Mouse (Mus musculus): ENCODE results near the gene Camk1d. TPM values are rescaled to one million over a fixed set of nuclear protein-coding genes. Genes with fewer than 3 reads are reported as not detected.

Camk1d gene
- polyA plus RNA-seq, 1 experiment from 2014 or later: 8.8 TPM

GRCm38 (mm10) chr2:5370591-5370990 is 343.7 kb downstream of the Camk1d start:
- no peaks in the 10 kb centered on the region for H3K36me3 ChIP-seq (ENCODE audit: inconsistent target)
- H3K4me3 ChIP-seq (ENCODE audit: inconsistent target): no peak overlapping the region
- 96% methylated on average over 3 of the region's 3 CpGs for WGBS (ENCODE audit: missing documents)
- no peak overlapping the region for H3K27ac ChIP-seq
- no peaks in the 10 kb centered on the region for H3K79me2 ChIP-seq (ENCODE audit: inconsistent target)

GRCm38 (mm10) chr2:5363836-5364235 is 350.5 kb downstream of the Camk1d start:
- WGBS (ENCODE audit: missing documents): 77% methylated on average over 5 of the region's 5 CpGs
- no peaks in the 10 kb centered on the region for H3K36me3 ChIP-seq (ENCODE audit: inconsistent target)
- no peak overlapping the region for H3K4me3 ChIP-seq (ENCODE audit: inconsistent target)
- no peaks in the 10 kb centered on the region for H3K79me2 ChIP-seq (ENCODE audit: inconsistent target)
- no peak overlapping the region for H3K27ac ChIP-seq

GRCm38 (mm10) chr2:5358049-5358448 is 356.3 kb downstream of the Camk1d start:
- Histone ChIP-seq H3K27ac (no peak overlapping the region), H3K79me2 (ENCODE audit: inconsistent target) (no peaks in the 10 kb centered on the region), H3K4me3 (ENCODE audit: inconsistent target) (no peak overlapping the region), H3K36me3 (ENCODE audit: inconsistent target) (no peaks in the 10 kb centered on the region)
- WGBS (ENCODE audit: missing documents): 98% methylated on average over 5 of the region's 5 CpGs

- WGBS (ENCODE audit: missing documents): 95% methylated on average over 4 of the region's 4 CpGs
- H3K36me3 ChIP-seq (ENCODE audit: inconsistent target): no peaks in the 10 kb centered on the region
- no peaks in the 10 kb centered on the region for H3K79me2 ChIP-seq (ENCODE audit: inconsistent target)
Measured at GRCm38 (mm10) chr2:5357056-5357455, 357.3 kb downstream of the Camk1d start.

GRCm38 (mm10) chr2:5352821-5353522 is 361.3 kb downstream of the Camk1d start:
- 94% methylated on average over 13 of the region's 13 CpGs for WGBS (ENCODE audit: missing documents)
- Histone ChIP-seq H3K79me2 (ENCODE audit: inconsistent target) (no peaks in the 10 kb centered on the region), H3K4me3 (ENCODE audit: inconsistent target) (no peak overlapping the region), H3K36me3 (ENCODE audit: inconsistent target) (no peaks in the 10 kb centered on the region), H3K27ac (no peak overlapping the region)

More at GRCm38 (mm10) chr2:5357056-5357455, 357.3 kb downstream of the Camk1d start:
- H3K27ac ChIP-seq: no peak overlapping the region
- no peak overlapping the region for H3K4me3 ChIP-seq (ENCODE audit: inconsistent target)

- WGBS (ENCODE audit: missing documents): 86% methylated on average over 9 of the region's 9 CpGs
- Histone ChIP-seq H3K79me2 (ENCODE audit: inconsistent target) (no peaks in the 10 kb centered on the region), H3K27ac (no peak overlapping the region)
Measured at GRCm38 (mm10) chr2:5345344-5345743, 369.0 kb downstream of the Camk1d start.

GRCm38 (mm10) chr2:5327533-5328250 is 386.6 kb downstream of the Camk1d start:
- Histone ChIP-seq H3K27ac (no peak overlapping the region), H3K79me2 (ENCODE audit: inconsistent target) (no peaks in the 10 kb centered on the region)
- 96% methylated on average over 11 of the region's 12 CpGs for WGBS (ENCODE audit: missing documents)

More at GRCm38 (mm10) chr2:5345344-5345743, 369.0 kb downstream of the Camk1d start:
- no peak overlapping the region for H3K4me3 ChIP-seq (ENCODE audit: inconsistent target)
- H3K36me3 ChIP-seq (ENCODE audit: inconsistent target): no peaks in the 10 kb centered on the region

GRCm38 (mm10) chr2:5324806-5325205 is 389.5 kb downstream of the Camk1d start:
- Histone ChIP-seq H3K79me2 (ENCODE audit: inconsistent target) (no peaks in the 10 kb centered on the region), H3K4me3 (ENCODE audit: inconsistent target) (no peak overlapping the region), H3K27ac (no peak overlapping the region), H3K36me3 (ENCODE audit: inconsistent target) (no peaks in the 10 kb centered on the region)
- WGBS (ENCODE audit: missing documents): 97% methylated on average over 3 of the region's 3 CpGs

More at GRCm38 (mm10) chr2:5327533-5328250, 386.6 kb downstream of the Camk1d start:
- no peaks in the 10 kb centered on the region for H3K36me3 ChIP-seq (ENCODE audit: inconsistent target)
- no peak overlapping the region for H3K4me3 ChIP-seq (ENCODE audit: inconsistent target)

- Histone ChIP-seq H3K79me2 (ENCODE audit: inconsistent target) (no peaks in the 10 kb centered on the region), H3K4me3 (ENCODE audit: inconsistent target) (no peak overlapping the region), H3K36me3 (ENCODE audit: inconsistent target) (no peaks in the 10 kb centered on the region), H3K27ac (no peak overlapping the region)
- WGBS (ENCODE audit: missing documents): 92% methylated on average over 8 of the region's 8 CpGs
Measured at GRCm38 (mm10) chr2:5321660-5322295, 392.5 kb downstream of the Camk1d start.

GRCm38 (mm10) chr2:5319138-5319537 is 395.2 kb downstream of the Camk1d start:
- Histone ChIP-seq H3K36me3 (ENCODE audit: inconsistent target) (no peaks in the 10 kb centered on the region), H3K4me3 (ENCODE audit: inconsistent target) (no peak overlapping the region), H3K27ac (no peak overlapping the region), H3K79me2 (ENCODE audit: inconsistent target) (no peaks in the 10 kb centered on the region)
- 100% methylated on average over 3 of the region's 3 CpGs for WGBS (ENCODE audit: missing documents)

GRCm38 (mm10) chr2:5316763-5317162 is 397.6 kb downstream of the Camk1d start:
- Histone ChIP-seq H3K4me3 (ENCODE audit: inconsistent target) (no peak overlapping the region), H3K27ac (no peak overlapping the region), H3K79me2 (ENCODE audit: inconsistent target) (no peaks in the 10 kb centered on the region), H3K36me3 (ENCODE audit: inconsistent target) (peaks cover 4% of the 10 kb centered on the region; the same call in 1 of the 2 replicates)
- WGBS (ENCODE audit: missing documents): 97% methylated on average over 5 of the region's 5 CpGs

GRCm38 (mm10) chr2:5316217-5316616 is 398.1 kb downstream of the Camk1d start:
- 92% methylated on average over 4 of the region's 4 CpGs for WGBS (ENCODE audit: missing documents)

GRCm38 (mm10) chr2:5315291-5315828 is 399.0 kb downstream of the Camk1d start:
- no peak overlapping the region for H3K4me3 ChIP-seq (ENCODE audit: inconsistent target)

More at GRCm38 (mm10) chr2:5316217-5316616, 398.1 kb downstream of the Camk1d start:
- peaks cover 8% of the 10 kb centered on the region; the same call in 1 of the 2 replicates for H3K36me3 ChIP-seq (ENCODE audit: inconsistent target)
- no peak overlapping the region for H3K27ac ChIP-seq
- no peak overlapping the region for H3K4me3 ChIP-seq (ENCODE audit: inconsistent target)
- no peaks in the 10 kb centered on the region for H3K79me2 ChIP-seq (ENCODE audit: inconsistent target)

GRCm38 (mm10) chr2:5314530-5315166 is 399.7 kb downstream of the Camk1d start:
- H3K79me2 ChIP-seq (ENCODE audit: inconsistent target): no peaks in the 10 kb centered on the region
- peaks cover 14% of the 10 kb centered on the region; the same call in 1 of the 2 replicates for H3K36me3 ChIP-seq (ENCODE audit: inconsistent target)
- no peak overlapping the region for H3K27ac ChIP-seq
- H3K4me3 ChIP-seq (ENCODE audit: inconsistent target): no peak overlapping the region
- 88% methylated on average over 9 of the region's 9 CpGs for WGBS (ENCODE audit: missing documents)

More at GRCm38 (mm10) chr2:5315291-5315828, 399.0 kb downstream of the Camk1d start:
- Histone ChIP-seq H3K79me2 (ENCODE audit: inconsistent target) (no peaks in the 10 kb centered on the region), H3K27ac (no peak overlapping the region), H3K36me3 (ENCODE audit: inconsistent target) (peaks cover 14% of the 10 kb centered on the region; the same call in 1 of the 2 replicates)
- 93% methylated on average over 8 of the region's 8 CpGs for WGBS (ENCODE audit: missing documents)

All from macrophage (primary cell).